Mouse (Mus musculus): ENCODE measurements around the gene Selenbp1.
"Not testable (repeated sequence)": the region's sequence is repeated elsewhere in the genome, so short reads cannot be mapped to it uniquely, and the experiment has no call there.

DNA sequence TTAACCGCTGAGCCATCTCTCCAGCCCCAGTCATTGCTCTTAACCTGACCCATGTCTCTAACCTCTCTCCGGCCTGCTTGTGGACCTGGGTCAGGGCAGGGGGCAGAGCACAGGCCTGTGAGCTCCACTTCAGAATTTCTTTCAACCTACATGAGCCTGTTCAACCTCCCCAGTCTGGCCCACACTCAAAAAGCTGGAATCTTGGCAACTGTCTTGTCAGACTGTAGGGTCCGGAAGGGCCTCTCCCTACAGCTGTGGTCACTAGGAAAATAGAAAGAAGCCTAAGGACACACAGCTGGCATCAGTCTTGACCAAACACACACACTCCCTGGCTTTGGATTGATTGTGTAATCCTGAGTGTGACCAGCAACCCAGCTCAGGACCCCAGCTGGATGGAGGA is 2.5 kb downstream of the Selenbp1 start:
- TF ChIP-seq ZC3H11A, SMC3, MXI1 (IDR thresholded peaks at IDR 0.05; ENCODE audit: low read depth, low read length): not testable (repeated sequence)

Data from CH12.LX (cell line).